Mouse (Mus musculus) left cerebral cortex, adult 11 months (tissue): Measurements from ENCODE around the gene Fndc5.

Experiments
- DNase-seq: peaks from one replicate; pipeline ENCODE4 v3.0.0; 2022; ENCODE audit warnings: low spot score

Gene Fndc5

GRCm38 (mm10) chr4:129124652-129125146 is 12.1 kb upstream of the Fndc5 start:
- DNase-seq: no peak

- DNase-seq: no peak
These were observed 10.9 kb upstream of the Fndc5 start for GRCm38 (mm10) chr4:129125736-129126451.

DNA sequence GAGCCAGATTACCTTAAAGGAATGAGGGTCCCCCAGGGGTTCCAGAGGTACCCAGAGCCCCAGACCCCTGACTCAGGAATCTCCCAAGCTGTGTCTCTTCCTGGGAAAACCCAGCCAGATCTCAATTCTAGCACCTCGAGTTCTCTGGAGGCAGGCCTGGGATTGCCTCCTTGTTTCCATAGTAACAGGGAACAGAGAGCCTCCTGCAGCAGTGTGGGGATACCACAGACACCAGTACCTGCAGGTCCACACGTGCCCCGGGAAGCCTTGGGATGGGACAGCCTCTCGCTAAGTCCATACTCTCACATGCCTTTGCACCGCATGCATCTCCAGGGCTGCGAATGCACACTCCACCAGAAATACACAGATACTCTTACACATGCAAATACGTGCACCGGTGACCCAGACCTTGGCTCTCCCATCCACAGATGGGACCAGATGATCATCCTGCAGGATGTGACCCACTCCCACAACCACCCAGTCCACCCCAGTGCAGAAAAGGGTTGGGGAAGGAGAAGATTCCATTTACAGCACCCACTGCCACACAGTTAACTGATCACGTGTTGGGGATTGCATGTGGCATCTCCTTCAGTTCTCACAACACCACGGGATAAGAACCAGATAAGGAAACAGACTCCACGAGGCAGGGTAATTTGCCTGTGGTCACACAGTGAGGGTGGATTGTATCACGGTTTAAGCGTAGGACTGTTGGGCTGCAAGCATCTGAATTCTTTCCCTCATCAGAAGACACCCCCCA is 8.0 kb upstream of the Fndc5 start:
- DNase-seq: peak; percentile 66

DNA sequence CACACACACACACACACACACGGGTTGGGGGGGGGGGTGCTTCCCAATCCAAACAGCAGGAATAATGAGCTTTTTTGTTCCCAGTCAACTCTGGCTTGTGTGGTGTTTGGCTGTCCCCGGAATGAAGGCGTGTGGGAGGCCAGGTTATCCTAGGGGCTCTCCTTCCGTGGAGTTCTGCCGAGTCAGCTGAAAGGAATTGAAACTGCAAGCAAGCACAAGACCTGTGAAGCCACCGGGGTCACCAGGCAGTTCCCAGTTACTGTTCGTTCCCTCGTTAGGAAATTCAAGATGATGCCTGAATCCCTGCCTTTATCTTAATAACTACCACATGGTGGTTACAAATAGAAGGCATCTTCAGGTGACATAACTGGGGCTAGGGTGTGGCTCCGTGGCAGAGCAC is 7.4 kb upstream of the Fndc5 start:
- no peak for DNase-seq

- DNase-seq: no peak
These were observed 6.7 kb upstream of the Fndc5 start for GRCm38 (mm10) chr4:129130149-129130548.

DNA sequence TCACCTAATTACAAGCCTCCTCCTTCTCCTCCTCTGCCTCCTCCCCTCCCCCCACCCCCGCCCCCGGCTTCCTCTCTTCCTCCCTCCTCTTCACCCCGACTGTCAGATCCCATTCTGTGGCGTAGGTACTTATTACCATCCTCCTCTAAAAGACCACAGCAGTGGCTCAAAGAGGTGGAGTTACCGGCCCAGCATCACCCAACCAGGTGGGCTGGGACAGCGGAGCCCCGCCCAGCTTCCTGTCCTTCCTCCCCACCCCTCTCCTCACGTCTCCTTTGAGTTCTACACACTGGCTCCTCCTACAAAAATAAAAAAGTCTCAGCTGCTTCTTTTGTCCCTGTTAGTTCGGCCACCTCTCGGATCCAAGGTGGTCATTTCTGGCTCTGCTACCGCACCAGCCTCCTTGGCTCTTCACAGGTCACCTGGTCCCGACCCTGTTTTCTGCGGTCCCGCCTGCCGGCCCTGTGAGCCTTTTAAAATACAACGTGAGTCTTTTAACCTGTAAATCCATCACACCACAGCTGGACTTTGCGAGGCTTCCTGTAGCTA is 6.0 kb upstream of the Fndc5 start:
- no peak for DNase-seq

- no peak for DNase-seq
These were observed 1.8 kb upstream of the Fndc5 start for GRCm38 (mm10) chr4:129134799-129135585.

DNA sequence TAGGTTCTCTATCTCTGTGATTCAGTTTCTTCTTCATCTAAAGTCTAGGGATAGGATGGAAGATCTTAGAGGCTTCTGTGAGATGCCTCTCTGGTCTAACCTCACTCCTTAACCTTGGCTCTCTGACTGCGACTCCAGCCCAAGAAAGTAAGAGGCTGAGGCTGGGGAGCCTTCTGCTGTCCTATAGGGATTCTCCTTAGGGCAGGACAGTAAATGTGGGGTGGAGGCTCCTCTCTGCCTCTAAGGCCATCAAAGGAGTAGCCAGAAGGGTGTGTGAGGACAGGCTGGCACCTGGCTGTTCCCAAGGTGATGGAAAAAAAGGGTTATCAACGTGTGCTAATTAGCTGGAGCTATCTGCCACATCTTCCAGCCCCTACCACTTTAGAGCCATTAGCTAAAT is 1.2 kb upstream of the Fndc5 start:
- no peak for DNase-seq

- DNase-seq: no peak
These were observed 615 bp upstream of the Fndc5 start for GRCm38 (mm10) chr4:129136189-129136578.

DNA sequence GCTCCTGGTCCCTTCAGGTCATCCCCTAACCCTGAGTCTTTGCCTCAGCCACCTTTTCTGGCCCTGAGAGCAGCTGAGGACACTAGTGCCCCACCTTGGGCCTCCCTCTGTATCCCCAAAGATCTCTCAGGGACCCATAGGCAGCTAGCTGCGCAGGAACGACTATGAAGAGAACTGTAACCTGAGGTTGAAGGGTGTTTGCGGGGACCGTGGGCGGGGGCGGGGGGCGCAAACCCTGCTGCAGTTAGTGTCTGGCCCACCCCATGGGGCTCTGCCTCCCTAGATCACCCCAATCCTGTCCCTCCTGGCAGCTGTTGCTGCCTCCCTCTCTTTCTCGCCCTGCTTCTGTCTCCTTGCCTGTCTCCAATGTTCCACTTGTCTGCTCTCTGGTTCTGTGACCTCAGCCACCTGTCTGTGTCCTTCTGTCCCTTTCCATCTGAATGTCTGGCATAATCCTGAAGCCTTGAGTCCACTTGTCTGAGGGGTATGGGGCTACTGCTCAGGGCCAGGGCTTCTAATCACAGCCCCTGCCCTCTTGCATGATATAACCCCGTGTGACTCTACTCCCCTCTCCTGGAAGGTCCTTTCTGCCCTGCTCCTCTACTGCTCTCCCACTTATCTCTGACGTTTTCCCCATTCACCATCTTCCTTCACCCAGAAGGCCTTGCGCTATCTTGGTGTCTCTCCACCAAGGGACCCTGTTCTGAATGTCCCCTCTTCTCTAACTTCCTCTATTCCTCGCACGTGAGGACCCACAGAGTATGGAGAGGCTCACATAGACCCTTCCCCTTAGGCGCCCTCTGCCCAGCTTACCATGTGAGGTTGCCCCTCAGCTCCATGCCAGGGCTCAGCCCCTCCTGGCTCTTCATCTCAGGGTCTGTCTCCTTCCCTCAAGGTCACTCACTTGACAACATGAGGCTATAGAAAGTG is 858 bp downstream of the Fndc5 start:
- no peak for DNase-seq

DNA sequence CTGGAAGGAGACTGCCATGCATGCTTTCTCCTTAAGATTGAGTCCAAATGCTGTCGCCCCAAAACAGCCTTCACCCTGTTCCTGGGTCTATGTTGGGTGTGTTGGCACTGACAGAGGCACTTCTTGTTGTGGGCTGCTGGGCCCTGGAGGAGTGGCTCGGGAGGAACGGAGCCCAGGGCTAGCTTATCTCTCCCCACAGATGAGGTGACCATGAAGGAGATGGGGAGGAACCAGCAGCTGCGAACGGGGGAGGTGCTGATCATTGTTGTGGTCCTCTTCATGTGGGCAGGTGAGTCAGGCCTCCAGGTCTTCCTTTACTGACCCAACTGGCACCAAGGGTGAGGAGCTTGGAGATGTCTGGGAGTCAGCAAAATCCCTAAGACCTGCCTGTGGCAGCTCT is 2.8 kb downstream of the Fndc5 start:
- DNase-seq: no peak

DNA sequence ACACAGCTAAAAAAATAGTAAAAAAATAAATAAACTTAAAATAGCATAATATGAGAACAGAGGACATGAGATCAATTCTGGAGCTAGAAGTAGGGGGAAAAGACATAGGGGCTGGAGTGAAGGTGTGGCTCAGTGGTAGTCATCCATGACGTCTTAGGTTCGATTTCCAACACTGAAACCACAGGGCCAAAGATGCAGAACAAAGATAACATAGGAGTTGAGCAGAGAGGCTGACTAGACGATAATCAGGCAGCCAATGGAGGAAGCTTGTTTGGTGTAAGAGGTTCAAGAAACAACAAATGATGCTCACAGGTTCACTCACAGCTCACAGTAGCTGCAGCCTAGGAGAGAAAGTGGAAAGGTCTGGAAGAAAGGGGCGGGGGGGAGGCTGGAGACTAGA is 4.0 kb downstream of the Fndc5 start:
- DNase-seq: no peak

- no peak for DNase-seq
These were observed 5.0 kb downstream of the Fndc5 start for GRCm38 (mm10) chr4:129141560-129142438.

DNA sequence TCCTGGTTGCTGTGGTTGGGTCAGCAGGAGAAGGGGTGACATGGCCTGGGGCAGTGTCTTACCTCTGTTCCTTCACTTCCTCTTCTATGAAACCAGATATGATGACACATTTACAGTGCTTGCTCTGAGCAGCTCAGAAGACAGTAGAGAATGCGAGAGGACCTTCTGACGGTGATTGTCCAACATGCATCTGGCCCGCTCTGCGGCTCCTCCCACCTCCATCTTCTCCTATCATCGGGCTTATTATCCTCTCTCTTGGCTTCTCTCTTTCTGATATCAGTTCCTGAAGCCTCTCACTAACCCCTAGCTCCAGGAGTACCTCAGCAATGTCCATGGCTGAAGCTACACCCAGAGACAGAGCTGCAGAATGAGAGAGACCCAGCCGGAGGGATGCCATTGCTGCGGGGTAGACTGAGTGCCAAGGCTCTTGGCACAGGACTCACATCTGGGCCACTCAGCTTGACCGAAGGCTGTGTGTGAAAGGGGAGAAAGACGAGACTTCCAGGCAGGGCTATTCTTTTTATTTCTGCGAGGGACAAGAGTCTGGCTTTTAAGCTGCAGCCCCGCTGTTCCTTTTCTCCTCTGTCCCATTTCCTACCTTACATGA is 5.7 kb downstream of the Fndc5 start:
- no peak for DNase-seq

DNA sequence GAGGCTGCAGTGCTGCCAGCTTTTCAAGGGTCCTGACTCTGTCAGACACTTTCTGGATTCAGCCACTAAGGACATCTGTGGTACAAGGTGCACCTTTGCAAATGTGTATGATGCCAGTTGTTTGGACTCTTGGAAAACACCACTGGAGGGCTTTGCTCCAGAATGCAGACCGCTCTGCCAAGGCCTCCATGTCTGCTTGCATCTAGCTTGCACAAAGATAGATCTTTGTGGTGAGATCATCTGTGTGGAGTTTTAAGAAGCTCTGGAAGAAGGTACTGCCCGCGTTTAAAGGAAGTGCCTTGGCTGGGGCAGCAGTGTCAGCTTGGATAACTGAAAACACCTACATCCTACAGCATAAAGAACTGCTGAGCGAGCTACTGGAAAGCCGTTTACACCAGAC is 6.7 kb downstream of the Fndc5 start:
- DNase-seq: no peak

- peak; percentile 73 for DNase-seq
These were observed 7.9 kb downstream of the Fndc5 start for GRCm38 (mm10) chr4:129144401-129145367.

DNA sequence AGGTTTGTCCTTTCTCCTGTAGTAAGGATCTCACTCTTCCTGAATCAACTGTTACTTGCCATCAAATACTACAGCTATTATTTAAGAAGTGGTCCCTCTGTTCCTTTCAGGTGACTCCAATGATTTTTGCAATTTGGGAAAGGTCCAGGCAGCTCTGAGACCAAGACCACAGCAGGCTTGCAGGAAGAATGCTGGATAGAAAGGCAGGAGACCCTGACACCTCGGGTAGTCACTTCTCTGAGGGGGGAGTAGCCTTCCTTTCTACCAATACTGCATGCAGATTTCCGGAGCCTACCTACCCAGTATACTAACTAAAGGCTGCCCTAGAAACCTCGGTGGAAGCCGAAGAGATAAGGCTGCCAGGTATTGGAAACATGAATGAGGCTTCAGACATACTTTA is 8.6 kb downstream of the Fndc5 start:
- no peak for DNase-seq

DNA sequence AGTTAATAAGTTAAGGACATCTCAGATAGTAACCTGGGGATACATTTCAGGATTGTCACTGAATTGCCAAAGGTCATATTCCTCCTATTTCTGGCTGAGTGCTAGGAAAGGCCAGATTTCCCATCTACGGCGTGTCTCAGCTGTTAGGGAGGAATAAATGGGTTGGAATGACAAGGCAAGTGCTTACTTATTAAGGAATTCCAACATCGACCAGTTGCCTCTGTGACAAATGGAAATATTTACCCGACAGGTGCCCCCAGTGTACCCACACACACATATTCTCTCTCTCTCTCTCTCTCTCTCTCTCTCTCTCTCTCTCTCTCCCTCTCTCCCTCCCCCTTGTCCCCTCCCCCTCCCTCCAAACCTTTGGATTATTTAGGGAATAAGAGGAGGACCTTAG is 9.1 kb downstream of the Fndc5 start:
- no peak for DNase-seq

DNA sequence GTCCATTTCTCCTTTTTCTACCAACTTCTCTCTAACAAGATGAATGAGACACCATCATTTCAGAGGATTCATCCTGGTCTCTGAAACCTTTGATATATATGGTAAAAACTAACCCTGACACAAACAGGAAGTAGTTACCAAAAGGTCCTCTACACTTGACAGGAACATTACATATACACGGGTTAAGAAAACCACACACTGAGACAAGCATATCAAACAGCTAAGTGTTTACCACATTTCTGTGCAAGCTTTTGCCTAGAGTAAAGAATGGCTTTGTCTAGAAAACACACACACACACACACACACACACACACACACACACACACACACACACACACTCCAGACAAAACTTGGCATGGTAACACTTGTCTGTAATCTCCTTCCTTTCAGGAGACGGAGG is 9.6 kb downstream of the Fndc5 start:
- DNase-seq: no peak
